Mouse (Mus musculus) heart, postnatal 10 days (tissue): ENCODE measurements around the gene Fam92b. TPM values are rescaled to one million over a fixed set of nuclear protein-coding genes. Genes with fewer than 3 reads are reported as not detected.

ENCODE experiments used
- DNase-seq, 2 experiments: peaks; one replicate each; pipeline ENCODE4 v3.0.0; 2021
- intact Hi-C: fragments of 180-260 bp; cut with DNase I; formaldehyde crosslinking; loops from one replicate; pipeline ENCODE4 v1.15.1; 2025
- total RNA-seq, 2 experiments: library from RNA; stranded (reverse); gene quantifications; 2 replicates each; pipeline ENCODE4 v1.2.3; 2021

Fam92b gene
- total RNA-seq, 2 experiments from 2014 or later, result not detected

DNA sequence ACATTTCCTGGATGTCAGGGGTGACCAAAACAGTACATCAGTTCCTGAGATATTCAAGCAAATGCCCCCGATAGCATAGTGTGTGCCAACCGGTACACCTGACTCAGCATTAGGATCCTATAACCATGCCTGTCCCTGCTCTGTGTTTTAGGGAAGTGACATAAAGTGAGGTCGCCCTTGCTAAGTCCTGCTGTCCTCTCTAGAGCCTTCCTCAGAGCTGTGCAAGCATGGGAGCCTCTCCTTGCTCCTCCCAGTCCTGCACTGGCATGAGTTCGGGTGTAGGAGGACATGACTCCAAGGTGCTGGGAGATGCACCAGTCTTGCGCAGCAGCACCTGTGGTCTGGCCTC, 14.9 kb downstream of the Fam92b start:
- DNase-seq, result no peak
- intact Hi-C loops, result no loop called here

- intact Hi-C loops, result no loop called here
- DNase-seq, result no peak
Observed at GRCm38 (mm10) chr8:120161658-120162403, 15.4 kb downstream of the Fam92b start.

- intact Hi-C loops, result no loop called here
- DNase-seq, result no peak
Observed at GRCm38 (mm10) chr8:120160366-120160765, 16.9 kb downstream of the Fam92b start.

DNA sequence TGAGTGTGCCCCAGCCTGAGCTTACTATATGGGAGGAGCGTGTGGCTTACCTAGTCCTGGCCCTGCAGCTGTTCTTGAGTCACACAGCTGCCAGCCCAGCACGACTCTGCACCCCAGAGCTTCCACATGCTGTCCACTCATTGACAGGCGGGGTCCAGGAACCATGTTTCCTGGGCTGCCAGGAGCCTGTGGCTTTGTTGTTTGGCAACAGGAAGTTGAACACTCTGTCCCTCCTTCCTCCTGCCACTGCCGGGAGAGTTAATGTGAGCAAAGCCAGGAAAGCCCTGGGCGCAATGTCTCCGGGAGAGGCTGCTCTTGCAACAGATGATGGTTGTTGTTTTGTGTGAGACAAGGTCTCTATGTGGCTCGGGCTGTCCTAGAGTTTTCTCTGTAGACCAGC, 24.6 kb downstream of the Fam92b start:
- intact Hi-C loops, result no loop called here
- no peak for DNase-seq

DNA sequence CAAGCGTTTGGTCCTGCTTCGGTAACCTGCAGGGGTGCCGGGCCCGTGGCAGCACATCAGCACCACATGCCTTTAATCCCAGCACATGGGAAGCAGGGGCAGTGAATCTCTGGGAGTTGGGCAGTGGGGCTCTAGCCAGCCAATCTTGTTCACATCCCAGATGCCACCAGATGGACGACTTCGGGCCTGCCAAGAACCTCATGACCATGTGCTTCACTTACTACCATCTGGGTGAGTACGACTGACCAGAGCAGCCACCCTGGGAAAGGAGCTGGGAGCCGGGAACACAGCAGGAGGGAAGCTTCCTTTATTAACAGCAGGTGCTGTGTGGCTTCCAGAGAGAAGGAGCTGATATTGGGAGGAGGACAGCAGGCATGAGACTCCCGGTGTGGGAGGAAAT, 26.1 kb downstream of the Fam92b start:
- DNase-seq, result no peak
- intact Hi-C loops, result no loop called here

GRCm38 (mm10) chr8:120150028-120150427, 27.2 kb downstream of the Fam92b start:
- intact Hi-C loops, result no loop called here
- no peak for DNase-seq

DNA sequence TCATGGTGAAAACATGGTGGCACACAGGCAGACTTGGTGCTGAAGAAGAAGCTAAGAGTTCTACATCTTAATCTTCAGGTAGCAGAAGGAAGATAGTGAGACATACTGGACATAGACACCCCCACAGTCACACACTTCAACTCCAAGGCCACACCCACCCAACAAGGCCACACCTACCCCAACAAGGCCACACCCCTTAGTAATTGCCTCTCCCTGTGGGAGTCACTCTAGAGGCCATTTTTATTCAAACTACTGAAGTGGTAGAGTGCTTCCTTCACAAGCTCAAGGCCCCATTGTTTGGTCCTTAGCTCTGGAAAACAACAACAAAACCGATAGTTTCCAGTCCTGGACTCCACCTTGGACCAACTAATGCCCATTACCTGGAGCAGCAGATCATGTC, 31.2 kb downstream of the Fam92b start:
- intact Hi-C loops, result no loop called here
- no peak for DNase-seq

- DNase-seq, result no peak
- intact Hi-C loops, result no loop called here
Observed at GRCm38 (mm10) chr8:120144652-120145301, 32.5 kb downstream of the Fam92b start.

DNA sequence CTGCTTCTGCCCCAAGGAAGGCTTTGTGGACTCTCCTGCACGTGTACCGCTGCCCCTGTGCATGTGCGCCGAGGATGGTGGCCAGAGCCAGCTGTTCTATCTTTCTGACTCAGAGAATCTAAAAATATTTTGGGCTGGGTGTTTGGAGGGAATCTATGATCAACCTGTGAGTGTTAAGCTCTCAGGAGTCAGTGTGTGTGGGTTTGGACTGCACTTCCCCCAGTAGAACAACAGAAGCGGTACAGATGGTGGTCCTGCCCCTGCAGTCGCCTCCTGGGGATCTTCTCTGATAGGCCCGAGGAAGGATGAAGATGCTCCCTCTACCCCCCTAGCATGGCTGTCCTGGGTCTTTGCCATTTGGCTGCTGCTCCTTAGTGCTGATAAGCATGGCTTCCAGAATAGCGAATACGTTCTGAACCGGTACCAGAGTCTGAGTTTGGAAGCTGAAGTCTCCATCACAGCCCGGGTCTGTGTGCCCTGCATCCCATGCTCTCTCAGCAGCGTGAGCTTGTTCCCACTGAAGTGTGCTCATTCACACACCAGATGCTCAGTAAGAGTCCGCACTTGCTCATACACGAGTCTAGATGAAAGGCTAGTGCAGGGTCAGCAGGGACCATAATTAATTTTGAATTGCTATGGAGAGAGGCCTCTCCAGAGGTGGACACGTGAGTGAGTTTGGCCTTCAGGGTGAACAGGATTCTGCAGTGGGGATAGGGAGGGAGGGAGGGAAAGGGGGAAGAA, 33.2 kb downstream of the Fam92b start:
- intact Hi-C loops, result no loop called here
- DNase-seq, result peak; percentile 41 to 46

- intact Hi-C loops, result no loop called here
- DNase-seq, result no peak
Observed at GRCm38 (mm10) chr8:120140769-120141168, 36.5 kb downstream of the Fam92b start.

GRCm38 (mm10) chr8:120138958-120139357, 38.3 kb downstream of the Fam92b start:
- DNase-seq, result no peak
- intact Hi-C loops, result no loop called here

GRCm38 (mm10) chr8:120136618-120137017, 40.6 kb downstream of the Fam92b start:
- DNase-seq, result peak; percentile 80 to 81
- intact Hi-C loops, result no loop called here

DNA sequence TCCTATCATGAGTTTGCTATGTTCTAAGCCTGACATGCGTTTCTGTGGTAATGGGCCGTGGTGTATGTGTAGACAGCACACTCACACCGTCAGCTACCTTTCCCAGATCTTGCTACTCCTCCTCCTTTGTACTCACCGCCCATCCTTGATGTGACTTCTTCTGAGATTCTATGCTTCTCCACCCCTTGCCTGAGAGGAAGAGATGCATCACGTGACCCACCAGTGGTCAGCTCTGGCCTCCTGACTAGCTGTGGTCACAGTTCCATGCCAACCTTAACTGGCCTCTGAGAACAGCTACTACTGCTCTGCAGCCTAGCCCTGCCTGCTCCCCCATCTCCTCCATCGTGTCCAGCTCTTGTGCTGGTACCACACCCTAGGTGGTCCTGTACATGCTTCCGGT, 41.6 kb downstream of the Fam92b start:
- intact Hi-C loops, result no loop called here
- no peak for DNase-seq

GRCm38 (mm10) chr8:120133169-120133568, 44.1 kb downstream of the Fam92b start:
- intact Hi-C loops, result no loop called here
- no peak for DNase-seq

- intact Hi-C loops, result no loop called here
- DNase-seq, result no peak
Observed at GRCm38 (mm10) chr8:120131158-120131557, 46.1 kb downstream of the Fam92b start.

- DNase-seq, result no peak
- intact Hi-C loops, result no loop called here
Observed at GRCm38 (mm10) chr8:120129547-120129946, 47.7 kb downstream of the Fam92b start.

DNA sequence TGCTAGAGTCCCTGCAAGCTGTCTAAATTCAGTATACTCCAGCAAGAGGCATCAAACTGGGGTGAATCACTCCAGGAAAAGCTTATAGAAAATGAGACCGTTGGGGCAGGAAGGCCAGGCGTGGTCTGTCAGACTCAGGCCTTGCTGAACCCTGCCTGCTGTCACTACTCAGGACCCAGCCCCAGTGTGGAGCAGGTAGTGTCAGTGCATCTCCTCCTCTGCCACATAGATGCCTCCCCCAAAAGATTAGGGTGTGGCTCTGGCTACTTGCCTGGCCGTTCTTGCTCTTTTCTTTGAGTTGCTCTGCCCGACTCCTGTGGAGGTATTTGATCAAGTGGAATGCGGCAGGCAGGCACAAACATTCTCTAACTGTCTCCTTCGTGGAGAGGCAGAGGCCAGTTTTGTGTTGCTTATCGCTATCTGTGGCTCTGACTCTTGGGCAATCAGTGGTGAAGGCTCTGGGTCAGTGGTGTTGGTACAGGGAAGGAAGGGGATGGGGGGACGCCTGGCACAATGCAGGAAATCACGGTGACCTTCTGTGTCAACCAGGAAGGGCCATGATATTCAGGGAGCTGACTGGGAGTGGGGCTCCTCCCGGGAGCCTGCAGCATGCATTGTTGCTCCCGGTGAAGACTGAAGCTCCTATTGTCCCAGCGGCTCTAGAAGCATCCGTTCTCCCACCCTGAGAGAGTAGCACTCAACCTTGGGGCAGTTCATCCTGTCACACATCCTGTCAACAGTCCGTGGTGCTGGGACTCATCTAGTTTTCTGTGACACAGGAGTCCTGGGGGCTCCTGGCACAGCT, 50.7 kb downstream of the Fam92b start:
- intact Hi-C loops, result no loop called here
- DNase-seq, result peak in 1 of 2 experiments; percentile 47

DNA sequence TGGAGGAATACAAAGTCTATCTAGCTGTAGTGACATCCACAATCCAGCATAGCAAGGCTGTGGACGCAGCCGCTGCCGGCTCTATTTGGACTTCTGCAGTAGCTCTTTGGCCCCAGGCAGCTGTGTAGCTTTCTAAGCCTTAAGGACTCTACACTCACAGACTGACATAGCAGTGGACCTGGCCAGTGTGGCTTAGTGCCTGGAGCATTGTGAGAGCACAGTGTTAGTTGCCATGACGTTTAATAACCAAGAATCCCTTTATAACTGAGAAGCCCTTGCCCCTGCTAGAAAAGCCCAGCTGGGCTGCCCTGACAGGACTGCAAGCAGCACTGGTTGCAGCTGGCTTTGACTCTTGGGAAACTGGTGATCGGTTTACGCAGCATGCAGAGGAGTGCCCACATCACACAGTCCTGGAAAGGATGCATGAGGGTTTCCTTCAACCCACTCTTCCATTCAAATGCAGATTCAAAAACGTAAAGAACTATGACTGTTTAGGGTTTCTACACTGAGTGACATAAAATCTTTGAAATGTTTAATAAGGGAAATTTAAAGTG, 52.4 kb downstream of the Fam92b start:
- intact Hi-C loops, result no loop called here
- no peak for DNase-seq

DNA sequence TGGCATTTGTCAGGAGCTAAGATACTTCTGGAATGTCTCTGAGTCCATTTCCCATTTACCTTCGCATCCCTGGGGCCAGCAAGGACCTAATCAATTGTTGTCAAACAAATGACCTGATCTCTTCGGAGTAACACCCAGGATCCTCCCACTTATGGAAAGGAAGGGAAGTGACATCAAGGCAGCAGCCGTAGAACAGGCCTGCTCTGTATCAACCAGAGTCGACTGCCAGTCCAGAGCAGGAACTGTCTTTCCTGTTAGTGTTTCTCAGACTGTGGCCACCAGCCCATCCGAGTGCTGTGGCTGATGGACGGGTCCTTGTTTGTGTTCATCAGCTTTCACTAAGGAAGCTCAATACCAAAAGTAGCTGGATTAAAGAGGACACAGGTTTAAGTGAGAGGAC, 53.0 kb downstream of the Fam92b start:
- intact Hi-C loops, result no loop called here
- DNase-seq, result no peak

- no peak for DNase-seq
- intact Hi-C loops, result no loop called here
Observed at GRCm38 (mm10) chr8:120120951-120121350, 56.3 kb downstream of the Fam92b start.

GRCm38 (mm10) chr8:120119931-120120330, 57.3 kb downstream of the Fam92b start:
- intact Hi-C loops, result no loop called here
- DNase-seq, result no peak
